Mouse (Mus musculus) CD4-positive, CD25-positive, alpha-beta regulatory T cell, adult 2 months (primary cell): Measurements from ENCODE around the gene Ggt1.
"Not testable (repeated sequence)": the region's sequence is repeated elsewhere in the genome, so short reads cannot be mapped to it uniquely, and the experiment has no call there.

Experiments used
- DNase-seq: peaks from one replicate; pipeline ENCODE4 v3.0.0-alpha.2; 2012; ENCODE audit warnings: low read depth, low spot score

Gene Ggt1

DNA sequence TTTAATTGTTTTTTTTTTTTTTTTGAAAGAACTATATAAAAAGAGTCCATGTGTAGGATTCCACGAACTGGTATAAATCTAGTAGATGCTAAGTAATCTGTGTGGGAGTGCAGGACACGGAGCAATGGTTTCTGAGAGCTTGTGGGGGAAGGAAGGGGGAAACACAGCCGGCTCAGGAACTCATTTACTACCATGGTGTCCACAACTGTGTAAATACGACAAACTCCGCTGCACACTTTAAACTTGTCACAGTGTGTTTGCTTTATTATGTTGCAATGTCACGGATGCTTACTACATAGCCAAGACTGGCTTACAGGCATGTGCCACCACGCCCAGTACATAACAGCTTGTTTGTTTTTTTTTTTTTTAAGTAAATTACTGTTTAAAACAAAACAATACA, 11.5 kb upstream of the Ggt1 start:
- DNase-seq: no peak

DNA sequence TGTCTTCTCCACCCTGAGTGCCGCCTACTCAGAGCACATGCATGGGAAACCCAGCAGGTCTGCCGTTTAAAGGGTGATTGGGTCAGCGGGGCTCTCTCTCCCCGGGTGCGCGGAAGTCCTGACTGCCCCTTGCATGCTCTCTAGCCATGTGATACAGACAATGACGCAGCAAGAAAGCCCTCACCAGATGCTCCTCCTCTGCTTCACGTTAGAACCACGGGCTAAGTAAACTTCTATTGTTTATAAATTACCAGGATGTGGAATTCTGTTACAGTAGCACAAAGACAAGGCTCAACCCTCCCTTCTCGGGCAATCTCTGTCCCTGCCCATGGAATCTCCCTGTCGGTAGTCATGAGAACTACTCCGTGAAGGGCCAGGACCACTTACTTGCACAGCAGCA, 10.2 kb upstream of the Ggt1 start:
- no peak for DNase-seq

DNA sequence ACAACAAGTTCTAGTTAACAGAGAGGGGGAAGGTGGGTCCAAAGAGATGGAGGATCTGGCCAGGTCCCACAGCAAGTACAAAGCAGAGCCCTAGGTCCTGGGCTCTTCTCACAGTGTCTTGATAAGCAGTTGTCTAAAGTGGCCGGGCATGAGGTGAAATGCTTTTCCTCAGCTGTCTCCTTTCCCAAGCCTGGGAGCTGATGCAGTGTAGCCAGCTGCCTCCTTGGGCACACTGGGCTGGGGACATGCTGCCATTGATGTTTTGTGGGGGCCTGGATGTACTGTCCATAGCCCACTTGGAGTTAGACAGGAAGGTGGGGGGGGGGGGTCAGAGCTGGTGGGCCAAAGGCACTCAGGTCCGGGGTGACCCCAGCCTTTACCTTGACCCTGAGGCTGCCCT, 9.3 kb upstream of the Ggt1 start:
- no peak for DNase-seq

GRCm38 (mm10) chr10:75552701-75553450, 8.5 kb upstream of the Ggt1 start:
- DNase-seq: no peak

DNA sequence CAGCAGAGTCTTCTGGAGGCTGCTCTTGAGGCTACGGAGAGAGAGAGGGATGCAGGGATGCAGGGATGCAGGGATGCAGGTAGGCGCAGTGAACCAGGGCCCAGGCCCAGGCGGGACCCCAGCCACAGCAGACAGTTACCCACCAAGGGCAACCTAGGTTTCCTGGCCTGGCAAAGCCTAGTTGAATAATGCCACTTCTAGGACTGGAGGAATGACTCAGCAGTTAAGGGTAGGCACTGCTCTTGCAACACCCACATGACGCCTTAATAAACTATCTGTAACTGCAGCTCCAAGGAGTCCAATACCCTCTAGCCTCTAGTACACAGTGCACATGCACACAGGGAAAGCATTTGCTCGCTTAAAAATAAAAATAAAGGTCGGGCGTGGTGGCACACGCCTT, 7.3 kb upstream of the Ggt1 start:
- DNase-seq: no peak

- no peak for DNase-seq
Measured at GRCm38 (mm10) chr10:75555557-75555956, 5.8 kb upstream of the Ggt1 start.

GRCm38 (mm10) chr10:75556026-75556425, 5.4 kb upstream of the Ggt1 start:
- DNase-seq: no peak

- DNase-seq: no peak
Measured at GRCm38 (mm10) chr10:75558515-75558914, 2.9 kb upstream of the Ggt1 start.

DNA sequence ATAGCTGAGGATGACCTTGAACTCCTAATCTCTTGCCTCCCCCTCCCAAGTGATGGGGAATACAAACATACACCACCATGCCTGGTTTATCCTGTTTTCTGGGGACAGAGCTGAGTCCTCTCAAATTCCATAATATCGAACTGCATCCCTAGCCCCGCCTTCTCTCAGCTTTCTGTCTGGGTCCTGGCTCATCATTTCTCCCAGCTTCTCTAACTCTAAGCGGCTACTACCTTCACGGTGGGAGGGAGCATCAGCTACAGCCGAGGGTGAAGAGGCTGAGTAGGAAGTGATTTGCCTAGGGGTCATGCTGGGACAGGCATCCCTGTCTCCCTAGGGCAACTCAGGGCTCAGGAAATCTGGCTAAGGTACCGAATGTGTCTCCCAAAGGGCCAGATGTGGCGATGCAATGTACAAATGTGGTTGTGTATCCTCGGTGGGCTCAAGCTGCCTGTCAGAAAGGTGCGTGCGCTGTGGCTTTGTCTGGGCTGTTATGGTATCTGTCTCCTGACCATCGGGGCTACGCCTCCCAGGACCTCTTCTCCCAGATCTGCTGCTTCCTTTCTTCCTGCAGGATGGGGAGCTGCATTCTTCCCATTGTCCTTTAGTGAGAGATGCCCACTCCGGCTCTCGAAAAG, 2.2 kb upstream of the Ggt1 start:
- no peak for DNase-seq

DNA sequence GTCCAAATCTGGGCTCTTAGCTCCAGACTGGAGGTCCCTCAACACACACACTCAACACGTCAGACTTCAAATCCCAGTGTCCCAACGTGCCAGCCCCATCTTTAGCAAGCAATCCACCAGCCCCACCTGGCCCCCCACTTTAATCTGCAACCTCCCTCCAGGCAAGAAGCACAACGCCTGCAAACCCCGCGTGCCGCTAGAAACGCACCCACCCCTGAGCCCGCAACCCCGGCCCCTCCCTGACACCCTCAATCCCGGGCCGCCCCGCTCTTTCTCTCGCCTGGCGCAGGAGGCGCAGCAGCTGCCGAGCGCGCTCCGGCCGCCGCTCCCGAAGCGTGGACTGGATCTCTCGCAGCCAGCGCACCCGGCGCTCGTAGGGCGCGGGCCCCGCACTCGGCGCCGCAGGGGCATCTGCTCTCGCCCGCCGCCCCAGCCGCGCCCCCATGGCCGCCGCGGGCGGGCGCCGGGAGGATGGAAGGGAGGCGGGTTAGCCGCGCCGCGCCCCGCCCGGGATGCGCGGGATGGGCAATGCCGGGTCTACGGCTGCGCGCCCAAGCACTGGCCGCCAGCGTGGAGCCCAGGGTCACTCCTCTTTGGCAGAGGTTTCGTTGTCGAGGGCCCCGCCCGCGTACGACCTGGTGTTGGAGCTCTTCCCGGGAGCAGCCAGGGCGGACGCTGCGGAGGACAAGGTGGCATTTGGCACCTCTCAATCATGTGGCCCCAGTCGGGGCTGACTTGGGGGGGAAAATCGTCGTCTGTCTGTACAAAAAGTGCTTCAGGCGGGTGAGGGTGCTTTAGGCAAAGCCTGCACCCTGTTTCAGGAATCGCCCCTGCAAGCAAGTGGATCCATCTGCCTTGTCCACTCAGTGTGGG, 1.5 kb upstream of the Ggt1 start, which contains the start of gene Lrrc75b:
Gene Lrrc75b (minus strand): TSS at position 655 of the 873 bp plus-strand sequence.
- DNase-seq: peak; percentile 44

GRCm38 (mm10) chr10:75560549-75560899, 880 bp upstream of the Ggt1 start:
- DNase-seq: no peak

DNA sequence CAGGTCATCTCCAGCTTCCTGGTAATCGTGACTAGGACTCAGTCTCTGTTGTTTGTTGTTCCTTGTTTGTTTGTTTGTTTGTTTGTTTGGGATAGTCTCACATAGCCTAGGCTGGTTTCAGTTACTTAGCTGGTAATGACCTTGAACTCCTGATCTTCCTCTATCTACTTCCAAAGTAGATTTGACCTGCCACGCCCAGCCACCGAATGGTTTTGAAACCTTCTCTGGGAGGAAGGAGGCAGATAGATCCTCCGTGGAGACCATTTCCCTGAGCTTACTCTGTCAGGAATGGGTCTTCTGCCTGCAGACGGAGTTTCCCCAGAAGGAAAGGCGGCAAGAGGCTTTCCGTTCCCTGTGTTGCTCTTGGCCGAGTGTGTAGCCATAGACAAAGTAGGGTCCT, 1.2 kb downstream of the Ggt1 start:
- DNase-seq: no peak

- no peak for DNase-seq
Measured at GRCm38 (mm10) chr10:75564687-75565265, 3.4 kb downstream of the Ggt1 start.

GRCm38 (mm10) chr10:75565436-75565835, 4.0 kb downstream of the Ggt1 start:
- peak; percentile 83 for DNase-seq

DNA sequence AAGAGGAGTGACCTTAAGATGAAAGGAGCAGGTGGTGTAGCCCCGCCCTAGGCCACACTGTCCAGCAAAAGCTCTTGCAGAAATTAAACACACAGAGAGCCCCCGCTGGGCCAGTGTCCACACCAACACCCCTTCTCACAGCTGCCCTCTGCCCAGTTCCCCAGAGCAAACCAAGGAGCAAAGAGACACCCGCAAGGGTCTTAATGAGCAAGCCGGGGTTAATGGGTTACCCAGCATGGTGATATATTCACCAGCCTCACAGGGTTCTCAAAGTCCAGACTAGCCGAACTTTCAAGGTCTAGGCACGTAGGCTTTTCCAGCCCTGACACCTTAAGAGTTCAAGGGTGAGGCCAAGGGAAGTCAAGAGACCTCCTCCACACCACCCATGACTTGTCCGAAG, 4.5 kb downstream of the Ggt1 start:
- no peak for DNase-seq

- DNase-seq: peak; percentile 30
Measured at GRCm38 (mm10) chr10:75566321-75566720, 4.9 kb downstream of the Ggt1 start.

DNA sequence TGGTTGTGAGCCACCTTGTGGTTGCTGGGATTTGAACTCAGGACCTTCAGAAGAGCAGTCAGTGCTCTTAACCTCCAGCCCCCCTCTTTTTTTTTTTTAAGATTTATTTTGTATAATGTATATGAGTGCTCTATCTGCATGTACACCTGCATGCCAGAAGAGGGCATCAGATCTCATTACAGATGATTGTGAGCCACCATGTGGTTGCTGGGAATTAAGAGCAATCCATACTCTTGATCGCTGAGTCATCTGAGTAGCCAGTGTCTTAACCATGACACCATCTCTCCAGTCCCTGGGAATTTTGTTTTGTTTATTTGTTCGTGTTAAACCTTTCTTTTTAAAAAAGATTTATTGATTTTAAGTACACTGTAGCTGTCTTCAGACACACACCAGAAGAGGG, 5.4 kb downstream of the Ggt1 start:
- not testable (repeated sequence) for DNase-seq

DNA sequence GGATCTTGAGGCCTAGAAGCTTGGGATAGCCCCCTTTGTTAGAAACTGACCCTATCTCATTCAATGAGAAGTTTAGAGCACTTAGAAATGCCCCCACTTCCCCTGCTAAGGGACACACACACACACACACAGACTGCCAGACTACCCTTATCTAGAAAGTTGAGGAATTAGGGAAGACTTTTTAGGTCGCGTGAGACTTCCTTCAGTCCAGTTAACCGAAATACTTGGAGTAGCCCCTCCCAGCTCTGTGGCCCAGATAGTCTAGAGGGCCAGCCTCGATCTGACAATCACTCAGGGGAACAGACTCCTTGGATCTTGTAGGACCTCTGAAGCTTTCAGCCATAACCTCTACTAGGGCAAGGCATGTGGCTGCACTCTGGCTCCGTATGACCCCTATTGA, 6.6 kb downstream of the Ggt1 start:
- no peak for DNase-seq

DNA sequence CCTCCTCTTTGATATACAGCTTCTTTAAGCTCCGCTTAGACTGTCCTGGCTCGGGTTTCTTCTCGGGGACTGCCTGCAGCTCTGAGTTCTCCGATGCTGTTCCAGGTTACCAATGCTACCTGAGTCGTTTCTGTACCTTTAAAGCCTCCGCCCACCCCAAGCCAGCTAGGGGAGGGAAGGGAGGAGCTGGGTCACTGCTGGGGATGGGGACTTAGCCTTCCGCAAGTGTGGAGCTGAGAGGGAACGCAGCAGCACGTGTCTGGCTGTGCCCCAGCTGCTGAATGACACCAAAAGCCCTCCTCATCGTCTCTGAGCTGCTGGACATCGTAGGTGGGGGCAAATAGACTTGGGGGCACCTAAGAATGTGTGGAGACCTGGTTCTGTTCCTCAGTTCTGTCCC, 7.0 kb downstream of the Ggt1 start:
- no peak for DNase-seq

DNA sequence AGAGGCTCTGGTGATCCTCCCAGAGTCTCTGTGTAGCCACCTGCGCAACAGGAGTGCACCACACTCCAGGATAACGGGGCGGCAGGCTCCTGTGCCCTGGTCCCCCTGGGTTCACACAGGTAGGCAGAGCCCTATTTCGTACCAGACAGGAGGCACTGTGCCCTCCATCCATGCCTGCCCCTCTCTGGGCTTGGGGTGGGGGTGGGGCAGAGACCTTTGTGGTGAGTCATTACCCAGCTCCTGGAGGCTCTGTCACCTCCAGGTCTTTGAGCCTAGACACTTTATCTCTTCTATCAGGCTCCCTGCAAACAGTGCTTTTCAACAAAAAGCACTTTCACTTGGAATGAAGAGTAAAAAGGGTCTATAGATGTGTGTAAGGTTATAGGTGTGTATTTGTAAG, 7.4 kb downstream of the Ggt1 start:
- no peak for DNase-seq

DNA sequence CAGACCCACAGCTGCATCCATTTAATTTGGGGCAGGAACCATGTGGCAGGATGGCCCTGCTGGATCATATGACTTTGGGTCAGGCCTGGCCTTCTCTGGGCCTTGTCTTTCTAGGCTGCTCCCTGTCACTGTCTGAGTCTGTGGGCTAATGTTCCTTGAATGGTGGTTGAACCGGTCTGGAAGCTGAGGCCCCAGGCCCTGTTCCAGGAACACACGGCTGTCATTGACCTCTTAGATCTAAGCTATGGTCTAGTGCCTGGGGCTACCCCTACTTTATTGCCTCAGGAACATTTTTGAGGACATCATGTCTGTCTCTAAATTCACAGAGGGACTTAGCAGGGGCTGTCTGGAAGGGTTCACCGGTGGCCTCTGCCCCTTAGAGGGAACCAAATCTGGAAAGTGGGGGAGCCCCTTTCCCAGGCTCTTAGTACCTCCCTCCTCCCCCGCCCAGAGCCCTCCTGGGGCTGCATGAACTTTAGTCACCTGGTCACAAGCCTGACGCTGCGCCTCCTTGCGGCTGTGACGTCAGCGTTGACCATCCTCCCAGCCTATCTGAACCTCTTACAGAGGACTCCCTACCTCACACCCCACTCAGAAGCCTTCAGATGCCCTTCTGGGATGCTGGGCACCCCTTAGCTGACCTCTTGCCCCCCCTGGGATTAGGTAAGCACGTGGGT, 9.7 kb downstream of the Ggt1 start:
- DNase-seq: no peak

DNA sequence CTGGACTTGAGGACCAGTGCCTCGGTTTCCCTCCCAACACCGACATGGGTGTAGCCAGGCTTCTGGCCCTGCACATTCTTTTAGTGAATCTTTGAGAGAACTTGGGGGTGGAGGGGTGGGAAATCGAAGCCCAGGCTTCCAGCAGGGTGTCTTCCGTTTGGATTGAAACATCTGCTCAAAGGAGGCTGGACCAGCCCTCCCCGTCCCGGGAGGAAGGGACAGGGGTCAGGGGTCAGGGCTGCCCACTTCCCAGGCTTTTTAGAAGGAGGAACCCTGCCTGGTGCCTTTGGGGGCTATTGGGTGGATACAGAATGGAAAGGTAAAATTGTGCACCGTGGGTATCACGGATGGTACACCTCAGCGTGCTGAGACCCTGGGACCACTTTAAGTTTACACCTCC, 10.5 kb downstream of the Ggt1 start:
- no peak for DNase-seq
